Mouse (Mus musculus): ENCODE measurements at regions not wholly inside any gene's neighbourhood (a gene's known extent, or its start where the extent isn't known, plus 50 kb on each side); places are given as distances from the start of the nearest gene placed in this dataset.

GRCm38 (mm10) chr10:67339371-67339929 lies 54.3 kb upstream of the Nrbf2 start:
- no peak for TF ChIP-seq TCF12 (IDR thresholded peaks at IDR 0.05; ENCODE audit: low read depth, low read length)
- TF ChIP-seq E2F4 (IDR thresholded peaks at IDR 0.05; ENCODE audit: insufficient replicate concordance, low read depth, low read length), result no peak
- no peak for TF ChIP-seq UBTF (IDR thresholded peaks at IDR 0.05; ENCODE audit: low read depth, low read length)
- TF ChIP-seq TBP (conservative IDR thresholded peaks at IDR 0.05; ENCODE audit: low read depth, low read length), result no peak
- no peak for TF ChIP-seq BHLHE40 (IDR thresholded peaks at IDR 0.05; ENCODE audit: low read depth, low read length)
- TF ChIP-seq CHD2 (IDR thresholded peaks at IDR 0.05; ENCODE audit: low read length), result no peak
- TF ChIP-seq ZNF384 (IDR thresholded peaks at IDR 0.05; ENCODE audit: low read depth, low read length), result no peak
- TF ChIP-seq MAFK (IDR thresholded peaks at IDR 0.05; ENCODE audit: insufficient replicate concordance, low read length), result no peak
- no peak for TF ChIP-seq ZC3H11A (IDR thresholded peaks at IDR 0.05; ENCODE audit: low read depth, low read length)
- no peak for TF ChIP-seq RAD21 (IDR thresholded peaks at IDR 0.05; ENCODE audit: low read depth, low read length)
- TF ChIP-seq HCFC1 (IDR thresholded peaks at IDR 0.05; ENCODE audit: low read depth, low read length), result no peak
- no peak for TF ChIP-seq JUND (conservative IDR thresholded peaks at IDR 0.05; ENCODE audit: low read depth, low read length)
- TF ChIP-seq EP300 (IDR thresholded peaks at IDR 0.05; ENCODE audit: low read length), result no peak
- no peak for TF ChIP-seq ZMIZ1 (IDR thresholded peaks at IDR 0.05; ENCODE audit: low read depth, low read length)
- TF ChIP-seq MAZ (IDR thresholded peaks at IDR 0.05; ENCODE audit: low read depth, low read length), result no peak
- no peak for TF ChIP-seq SIN3A (IDR thresholded peaks at IDR 0.05; ENCODE audit: low read length)
- no peak overlapping the region for H3K9ac ChIP-seq (ENCODE audit: insufficient read depth, low read depth)
- H3K36me3 ChIP-seq (replicated peaks in 1 of 2; ENCODE audit: control insufficient read depth in 1 of 2, insufficient read depth in 1 of 2, low read length in 1 of 2), result no peaks in the 10 kb centered on the region
- dilution Hi-C loops (cut with MboI; ENCODE audit: extremely low pct_ligation_motif_present, extremely low pct_unique_long_range_greater_than_20kb, low sequenced_read_pairs) (no loop called here), in situ Hi-C loops (cut with MboI; ENCODE audit: low pct_ligation_motif_present, low pct_unique_long_range_greater_than_20kb, low sequenced_read_pairs) (loop anchor here (25.0 kb wide), 1 partner anchor 648 kb away; the partner anchor contains the start of gene Rtkn2)
- DNase-seq (ENCODE audit: extremely low read depth), result no peak
- no peak overlapping the region for H3K4me2 ChIP-seq (ENCODE audit: insufficient read depth, low read depth, poor library complexity, severe bottlenecking)
- H3K4me3 ChIP-seq (replicated peaks in 1 of 3; ENCODE audit: low read depth in 2 of 3, low read length in 2 of 3, poor library complexity in 1 of 3), result no peak overlapping the region
- H3K27me3 ChIP-seq (replicated peaks), result no peaks in the 10 kb centered on the region
- no peaks in the 10 kb centered on the region for H3K9me3 ChIP-seq (replicated peaks; ENCODE audit: low read length)
- no peaks in the 10 kb centered on the region for H3K4me1 ChIP-seq (ENCODE audit: control insufficient read depth in 1 of 2, insufficient read depth in 2 of 2)
- no peak overlapping the region for H3K27ac ChIP-seq (ENCODE audit: insufficient read depth, low read depth)
- no peaks in the 10 kb centered on the region for H3K79me2 ChIP-seq (replicated peaks; ENCODE audit: control insufficient read depth, extremely low read depth, insufficient read depth, poor library complexity, severe bottlenecking)

- Histone ChIP-seq H3K9me3 (replicated peaks; ENCODE audit: low read length) (no peaks in the 10 kb centered on the region), H3K4me3 (replicated peaks in 1 of 3; ENCODE audit: low read depth in 2 of 3, low read length in 2 of 3, poor library complexity in 1 of 3) (no peak overlapping the region), H3K27ac (ENCODE audit: insufficient read depth, low read depth) (no peak overlapping the region), H3K4me2 (ENCODE audit: insufficient read depth, low read depth, poor library complexity, severe bottlenecking) (no peak overlapping the region), H3K36me3 (replicated peaks in 1 of 2; ENCODE audit: control insufficient read depth in 1 of 2, insufficient read depth in 1 of 2, low read length in 1 of 2) (no peaks in the 10 kb centered on the region), H3K27me3 (replicated peaks) (no peaks in the 10 kb centered on the region), H3K9ac (ENCODE audit: insufficient read depth, low read depth) (no peak overlapping the region), H3K79me2 (replicated peaks; ENCODE audit: control insufficient read depth, extremely low read depth, insufficient read depth, poor library complexity, severe bottlenecking) (no peaks in the 10 kb centered on the region), H3K4me1 (ENCODE audit: control insufficient read depth in 1 of 2, insufficient read depth in 2 of 2) (no peaks in the 10 kb centered on the region)
- TF ChIP-seq ZMIZ1 (IDR thresholded peaks at IDR 0.05; ENCODE audit: low read depth, low read length) (no peak), GABPA (IDR thresholded peaks at IDR 0.05; ENCODE audit: insufficient replicate concordance, low read depth, low read length) (no peak)
- DNase-seq (ENCODE audit: extremely low read depth), result no peak
- dilution Hi-C loops (cut with MboI; ENCODE audit: extremely low pct_ligation_motif_present, extremely low pct_unique_long_range_greater_than_20kb, low sequenced_read_pairs), result no loop called here
- in situ Hi-C loops (cut with MboI; ENCODE audit: low pct_ligation_motif_present, low pct_unique_long_range_greater_than_20kb, low sequenced_read_pairs), result loop anchor here (25.0 kb wide), 1 partner anchor 643 kb away; the partner anchor contains the start of gene Rtkn2
These were observed 59.6 kb upstream of the Nrbf2 start for GRCm38 (mm10) chr10:67344722-67345121.
